Mouse (Mus musculus) splenic B cell, adult 2 months (primary cell): ENCODE data around the gene Apbb2.

Experiments
- DNase-seq: peaks from one replicate; pipeline ENCODE4 v3.0.0-alpha.2; 2011; ENCODE audit warnings: low read depth, low spot score
- H3K27me3 ChIP-seq: 2 replicates; pipeline ENCODE4 v1.6.1; 2012; ENCODE audit warnings: mild to moderate bottlenecking, low read length, moderate library complexity, mixed read lengths; ENCODE audit not compliant: control insufficient read depth, poor library complexity, insufficient read depth, severe bottlenecking
- H3K36me3 ChIP-seq: 2 replicates; pipeline ENCODE4 v1.6.1; 2012; ENCODE audit warnings: mild to moderate bottlenecking, low read length, moderate library complexity, mixed read lengths; ENCODE audit not compliant: control insufficient read depth, poor library complexity, insufficient read depth, severe bottlenecking

Gene Apbb2

DNA sequence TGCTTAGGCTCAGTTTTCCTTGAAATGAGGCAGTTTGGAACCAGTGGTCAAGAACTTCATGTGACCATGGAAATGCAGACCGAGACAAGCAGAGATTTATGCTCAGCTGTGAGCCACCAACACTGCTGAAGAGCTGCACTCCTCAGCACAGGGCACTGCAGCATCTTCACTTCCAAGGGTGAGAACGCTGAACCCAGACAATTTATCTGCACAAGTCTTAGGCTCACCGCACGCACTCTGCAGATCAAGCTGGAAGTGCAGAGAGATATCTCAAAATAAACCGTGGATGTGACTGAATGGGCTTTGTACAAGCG is 114.2 kb downstream of the Apbb2 start:
- no peak for DNase-seq
- H3K36me3 ChIP-seq = no peaks in the 10 kb centered on the region
- no peaks in the 10 kb centered on the region for H3K27me3 ChIP-seq

DNA sequence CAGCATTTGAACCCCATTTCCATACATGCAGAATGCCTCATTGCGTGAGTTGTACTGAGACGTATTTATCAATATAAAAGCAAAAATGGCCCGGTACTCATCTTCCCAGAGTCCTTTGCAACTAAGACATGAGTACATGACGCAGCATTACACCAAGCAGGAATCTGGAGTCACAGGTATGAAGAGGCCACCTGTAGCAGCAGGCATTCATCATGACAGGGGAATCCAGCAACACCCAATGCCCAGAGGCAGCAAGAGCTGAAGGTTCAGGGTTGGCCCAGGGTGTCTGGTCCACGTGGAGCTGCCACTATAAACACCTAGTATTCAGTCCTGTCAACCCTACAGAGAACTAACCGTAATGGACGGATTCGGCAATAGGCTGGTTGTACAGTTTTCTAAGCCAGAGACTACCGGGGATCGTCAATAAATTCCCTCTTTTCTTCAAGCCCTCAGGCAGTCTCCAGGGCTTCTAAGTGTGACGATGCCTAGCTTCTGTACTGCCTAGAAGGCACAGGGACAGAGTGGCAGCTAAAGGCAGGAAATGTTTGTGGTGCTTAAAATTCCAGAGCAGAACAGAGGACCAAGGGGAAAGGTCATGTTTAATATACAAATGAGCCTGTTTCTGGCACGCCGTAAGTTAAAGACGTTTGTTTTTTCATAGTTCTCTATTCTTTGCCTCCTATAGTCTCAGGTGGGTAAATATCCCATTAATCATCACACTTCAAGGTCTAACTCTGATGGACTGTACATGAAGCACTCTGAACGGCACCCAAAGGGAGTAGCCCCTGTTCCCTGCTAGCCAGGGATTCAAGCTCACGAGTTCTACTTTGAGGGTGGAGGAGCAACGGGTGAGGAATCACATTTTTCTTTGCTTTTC is 114.8 kb downstream of the Apbb2 start:
- DNase-seq = no peak
- Histone ChIP-seq H3K36me3 (no peaks in the 10 kb centered on the region), H3K27me3 (no peaks in the 10 kb centered on the region)

GRCm38 (mm10) chr5:66503033-66503432 is 115.6 kb downstream of the Apbb2 start:
- DNase-seq = no peak
- H3K36me3 ChIP-seq = no peaks in the 10 kb centered on the region
- no peaks in the 10 kb centered on the region for H3K27me3 ChIP-seq

DNA sequence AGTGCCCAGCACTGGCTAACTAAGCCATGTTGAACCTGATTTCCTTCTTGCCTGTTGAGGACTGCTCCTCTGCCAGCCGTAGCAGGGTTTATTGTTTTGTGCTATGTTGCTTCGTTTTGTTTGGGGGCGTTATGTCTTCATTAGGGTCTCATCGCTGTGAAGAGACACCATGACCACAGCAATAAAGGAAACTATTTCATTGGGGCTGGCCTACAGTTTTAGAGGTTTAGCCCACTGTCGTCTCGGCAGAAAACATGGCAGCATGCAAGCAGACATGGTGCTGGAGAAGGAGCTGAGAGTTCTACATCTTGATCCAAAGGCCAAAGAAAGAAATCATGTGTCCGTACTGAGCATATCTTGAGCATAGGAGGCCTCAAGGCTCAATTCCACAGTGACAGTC is 119.0 kb downstream of the Apbb2 start:
- H3K36me3 ChIP-seq = no peaks in the 10 kb centered on the region
- H3K27me3 ChIP-seq = no peaks in the 10 kb centered on the region
- no peak for DNase-seq

GRCm38 (mm10) chr5:66498140-66498539 is 120.4 kb downstream of the Apbb2 start:
- no peak for DNase-seq
- H3K36me3 ChIP-seq = no peaks in the 10 kb centered on the region
- H3K27me3 ChIP-seq = no peaks in the 10 kb centered on the region

DNA sequence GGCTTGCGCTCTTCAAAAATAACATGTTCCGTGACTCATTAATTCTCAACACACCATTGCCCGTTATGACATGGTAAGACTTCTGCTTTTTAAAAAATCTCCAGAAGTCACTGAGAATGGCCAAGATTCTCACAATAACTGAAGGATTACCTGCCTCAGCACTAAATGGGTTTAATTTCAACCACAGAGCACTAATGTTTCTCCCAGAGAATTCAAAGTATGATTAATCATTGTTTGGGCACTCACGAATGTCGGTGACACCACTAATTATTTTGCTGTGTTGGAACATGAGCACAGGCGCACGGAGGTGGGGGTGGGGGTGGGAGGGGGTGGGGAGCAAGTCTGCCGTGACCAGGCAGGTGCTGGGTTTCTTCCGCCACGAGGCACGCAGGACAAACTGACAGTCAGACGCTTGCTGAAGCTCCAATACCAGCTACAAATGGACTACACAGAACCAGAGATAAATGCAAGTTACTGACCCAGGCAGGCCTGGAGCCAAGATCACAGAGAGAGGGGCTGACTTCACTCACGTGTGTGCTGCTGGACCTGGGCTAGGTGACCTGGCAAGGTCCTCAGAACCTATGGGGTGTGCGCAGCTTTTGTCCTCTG is 121.0 kb downstream of the Apbb2 start:
- H3K27me3 ChIP-seq = no peaks in the 10 kb centered on the region
- H3K36me3 ChIP-seq = no peaks in the 10 kb centered on the region
- DNase-seq = peak; percentile 45

- DNase-seq = no peak
- H3K36me3 ChIP-seq = no peaks in the 10 kb centered on the region
- H3K27me3 ChIP-seq = no peaks in the 10 kb centered on the region
Measured at GRCm38 (mm10) chr5:66496881-66497360, 121.7 kb downstream of the Apbb2 start.

- H3K27me3 ChIP-seq = no peaks in the 10 kb centered on the region
- DNase-seq = no peak
- H3K36me3 ChIP-seq = no peaks in the 10 kb centered on the region
Measured at GRCm38 (mm10) chr5:66494651-66495050, 123.9 kb downstream of the Apbb2 start.

DNA sequence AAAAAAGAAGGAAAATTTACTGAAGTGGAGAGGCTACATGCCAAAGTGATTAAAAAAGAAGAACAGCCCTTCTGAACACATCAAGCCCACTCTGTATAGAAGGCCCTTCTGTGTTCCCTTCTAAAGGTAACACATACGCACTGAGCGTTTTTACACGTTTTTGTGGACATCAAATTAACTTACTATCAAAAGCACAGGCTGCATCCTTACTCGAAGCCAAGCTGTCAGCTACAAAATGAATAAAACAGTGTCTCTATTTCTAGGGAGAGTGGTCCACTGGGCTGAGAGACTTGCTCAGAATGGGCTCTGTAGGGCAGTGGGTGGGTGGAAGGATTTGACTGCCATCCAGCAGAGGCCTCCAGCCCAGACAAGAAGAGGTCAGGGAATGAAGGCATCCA is 126.0 kb downstream of the Apbb2 start:
- Histone ChIP-seq H3K27me3 (no peaks in the 10 kb centered on the region), H3K36me3 (no peaks in the 10 kb centered on the region)
- no peak for DNase-seq

- DNase-seq = no peak
- no peaks in the 10 kb centered on the region for H3K27me3 ChIP-seq
- H3K36me3 ChIP-seq = no peaks in the 10 kb centered on the region
Measured at GRCm38 (mm10) chr5:66491907-66492562, 126.5 kb downstream of the Apbb2 start.

- no peak for DNase-seq
- Histone ChIP-seq H3K36me3 (no peaks in the 10 kb centered on the region), H3K27me3 (no peaks in the 10 kb centered on the region)
Measured at GRCm38 (mm10) chr5:66486028-66486427, 132.6 kb downstream of the Apbb2 start.

GRCm38 (mm10) chr5:66476266-66476665 is 142.3 kb downstream of the Apbb2 start:
- no peaks in the 10 kb centered on the region for H3K36me3 ChIP-seq
- DNase-seq = no peak
- no peaks in the 10 kb centered on the region for H3K27me3 ChIP-seq

DNA sequence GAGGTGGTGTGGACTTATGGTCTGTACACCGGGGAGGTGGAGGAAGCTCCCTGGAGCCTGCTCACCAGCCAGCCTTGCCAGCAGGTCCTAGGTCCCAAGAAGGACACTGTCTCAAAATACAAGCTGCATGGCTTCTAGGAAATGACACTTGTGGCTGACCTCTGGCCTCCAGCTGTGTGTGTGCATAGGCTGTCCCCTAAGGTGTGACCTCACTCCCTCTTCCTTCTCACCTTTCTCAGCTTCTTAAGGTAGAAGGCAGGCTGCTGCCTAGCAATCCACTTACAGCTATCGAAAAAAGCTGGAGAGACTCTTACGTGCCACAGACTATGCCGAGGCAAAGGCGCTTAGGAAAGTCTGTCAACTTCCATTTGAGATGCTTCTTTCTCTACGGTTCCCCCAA is 142.8 kb downstream of the Apbb2 start:
- DNase-seq = no peak
- H3K27me3 ChIP-seq = no peaks in the 10 kb centered on the region
- H3K36me3 ChIP-seq = no peaks in the 10 kb centered on the region

- no peaks in the 10 kb centered on the region for H3K36me3 ChIP-seq
- DNase-seq = no peak
- no peaks in the 10 kb centered on the region for H3K27me3 ChIP-seq
Measured at GRCm38 (mm10) chr5:66474153-66474552, 144.4 kb downstream of the Apbb2 start.

DNA sequence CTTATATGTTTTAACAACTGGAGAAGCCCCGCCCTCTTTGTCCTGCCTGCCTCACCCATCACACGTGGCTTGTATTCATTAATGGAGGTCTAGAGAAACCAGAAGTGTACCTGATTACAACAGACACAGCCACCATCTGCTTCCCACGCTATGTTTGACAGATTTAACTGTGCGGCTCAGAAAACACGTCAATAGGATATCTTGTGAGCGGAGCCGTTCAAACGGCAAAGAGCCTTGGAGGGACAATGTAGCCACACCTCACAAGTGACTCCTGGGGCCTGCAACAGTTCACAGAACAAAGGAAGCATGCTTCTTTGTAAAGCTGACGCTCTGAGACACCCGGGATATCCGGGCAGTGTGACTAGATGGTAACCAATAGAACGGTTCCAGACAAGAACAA is 145.0 kb downstream of the Apbb2 start:
- Histone ChIP-seq H3K36me3 (no peaks in the 10 kb centered on the region), H3K27me3 (no peaks in the 10 kb centered on the region)
- no peak for DNase-seq
